Mouse (Mus musculus) lung, embryonic 14.5 days (tissue): Measurements from ENCODE around the gene 4931414P19Rik. TPM values are rescaled to one million over a fixed set of nuclear protein-coding genes. Genes with fewer than 3 reads are reported as not detected.

Experiments used
- ATAC-seq: fragments of 200-750 bp; cut with Nextera tagmentation; 2 replicates; pipeline ENCODE4 v1.8.0; 2017; ENCODE audit warnings: mild to moderate bottlenecking, moderate TSS enrichment, moderate library complexity; ENCODE audit not compliant: insufficient read depth
- DNase-seq: peaks from one replicate; pipeline ENCODE4 v3.0.0-alpha.2; 2015
- H3K27ac ChIP-seq: fragments of 300-500 bp; sonication (generic); 2 replicates; pipeline ENCODE4 v1.5.1; 2014; ENCODE audit warnings: low read depth, mild to moderate bottlenecking, moderate library complexity
- H3K27me3 ChIP-seq: fragments of 300-500 bp; sonication (generic); 2 replicates; pipeline ENCODE4 v1.6.1; 2014; ENCODE audit warnings: low read length, control low read depth; ENCODE audit not compliant: insufficient read depth
- H3K36me3 ChIP-seq: fragments of 300-500 bp; sonication (generic); 2 replicates; pipeline ENCODE4 v1.6.1; 2014; ENCODE audit warnings: control low read depth; ENCODE audit not compliant: insufficient read depth
- H3K4me1 ChIP-seq: fragments of 300-500 bp; sonication (generic); 2 replicates; pipeline ENCODE4 v1.6.1; 2014; ENCODE audit warnings: antibody characterized with exemption, control low read depth; ENCODE audit not compliant: insufficient read depth
- H3K4me2 ChIP-seq: fragments of 300-500 bp; sonication (generic); 2 replicates; pipeline ENCODE4 v1.6.1; 2014; ENCODE audit warnings: mild to moderate bottlenecking
- H3K4me3 ChIP-seq: fragments of 300-500 bp; sonication (generic); 2 replicates; pipeline ENCODE4 v1.5.1; 2014; ENCODE audit warnings: low read depth, low read length
- H3K9ac ChIP-seq: fragments of 300-500 bp; sonication (generic); 2 replicates; pipeline ENCODE4 v1.6.1; 2014
- H3K9me3 ChIP-seq: fragments of 300-500 bp; sonication (generic); 2 replicates; pipeline ENCODE4 v1.6.1; 2016; ENCODE audit warnings: low read depth, low read length, control low read depth
- CTCF ChIP-seq: IDR thresholded peaks from 2 replicates; pipeline ENCODE4 v1.5.1; 2016; ENCODE audit warnings: antibody characterized with exemption, low read depth
- WGBS: fragments of 180-500 bp; shearing (Covaris S2); extraction: QIAGEN DNeasy Blood & Tissue Kit; methylation state at CpG from one replicate; pipeline ENCODE4 v1.1.7; 2014; 5-methylcytosine and 5-hydroxymethylcytosine counted together
- polyA plus RNA-seq: library from polyadenylated mRNA; unstranded; fragments of >200 nt; fragmentation: Nextera tagmentation; extraction: Ambion mirVana; gene quantifications from 2 replicates; pipeline ENCODE4 v1.2.1, GENCODE M21; 2014

4931414P19Rik gene
- polyA plus RNA-seq, 1 experiment from 2014 or later, result 9.4 TPM

DNA sequence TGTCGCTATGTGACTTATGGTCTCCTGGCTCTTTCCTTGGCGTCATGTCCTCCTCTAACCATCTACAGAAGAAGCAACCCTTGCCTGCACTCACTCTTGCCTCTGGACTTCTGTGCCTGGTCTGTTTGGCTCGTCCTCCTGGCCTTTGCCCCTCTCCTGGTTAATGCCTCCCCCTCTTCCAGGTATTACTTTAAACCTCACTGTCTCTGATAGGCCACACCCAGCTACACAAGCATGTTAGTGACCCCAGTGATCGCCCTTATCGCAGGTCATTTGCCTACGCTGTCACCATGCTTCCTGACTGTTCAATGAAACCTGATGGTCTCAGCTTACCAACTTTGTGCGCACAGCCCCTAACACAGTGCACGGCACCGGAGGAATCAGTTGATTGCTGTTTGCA, 23.3 kb downstream of the 4931414P19Rik start:
- 87% methylated on average over 9 of the region's 9 CpGs for WGBS

GRCm38 (mm10) chr14:54579638-54580037, 26.2 kb downstream of the 4931414P19Rik start:
- H3K27ac ChIP-seq, result no peak overlapping the region
- H3K36me3 ChIP-seq, result peaks cover 10% of the 10 kb centered on the region
- DNase-seq (no peak), ATAC-seq (no peak)
- no peaks in the 10 kb centered on the region for H3K9me3 ChIP-seq
- 81% methylated on average over 7 of the region's 7 CpGs for WGBS
- H3K4me1 ChIP-seq, result no peaks in the 10 kb centered on the region; the same call in 1 of the 2 replicates
- H3K4me2 ChIP-seq, result no peak overlapping the region
- no peak overlapping the region for H3K4me3 ChIP-seq
- H3K27me3 ChIP-seq, result no peaks in the 10 kb centered on the region
- H3K9ac ChIP-seq, result no peak overlapping the region
- TF ChIP-seq CTCF, result no peak

More for the DNA sequence above, 23.3 kb downstream of the 4931414P19Rik start:
- no peak overlapping the region for H3K4me2 ChIP-seq
- H3K27me3 ChIP-seq, result no peaks in the 10 kb centered on the region
- H3K4me3 ChIP-seq, result no peak overlapping the region
- peaks cover 20% of the 10 kb centered on the region for H3K36me3 ChIP-seq
- H3K9ac ChIP-seq, result no peak overlapping the region
- ATAC-seq (no peak), DNase-seq (no peak)
- no peaks in the 10 kb centered on the region; the same call in 1 of the 2 replicates for H3K4me1 ChIP-seq
- H3K9me3 ChIP-seq, result no peaks in the 10 kb centered on the region
- TF ChIP-seq CTCF, result no peak
- no peak overlapping the region for H3K27ac ChIP-seq

DNA sequence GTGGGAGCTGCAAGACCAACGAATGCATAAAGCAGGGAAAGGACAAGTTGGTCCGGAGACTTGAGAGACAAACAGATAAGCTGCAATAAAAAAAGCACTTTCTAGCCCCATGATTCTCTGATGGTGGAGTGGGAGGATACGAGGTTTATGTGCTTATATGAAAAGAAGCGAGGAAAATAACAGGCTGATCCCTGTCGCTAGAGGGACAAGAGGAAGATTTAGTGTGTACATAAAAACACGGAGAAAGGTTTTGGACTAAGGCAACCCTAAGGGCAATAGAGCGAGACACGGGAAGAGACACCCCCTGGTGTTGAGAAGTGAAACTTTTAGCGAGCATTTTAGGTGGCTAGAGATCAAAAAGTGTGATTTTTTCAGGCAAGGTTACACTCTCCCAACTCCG, 27.7 kb downstream of the 4931414P19Rik start:
- H3K4me3 ChIP-seq, result peak overlapping the region; percentile 92
- peaks cover 8% of the 10 kb centered on the region for H3K4me1 ChIP-seq
- no peaks in the 10 kb centered on the region for H3K27me3 ChIP-seq
- peak overlapping the region; percentile 95 for H3K27ac ChIP-seq
- 0% methylated on average over 10 of the region's 10 CpGs for WGBS
- H3K9ac ChIP-seq, result peak overlapping the region; percentile 95
- peak overlapping the region; percentile 76 for H3K4me2 ChIP-seq
- DNase-seq, result peak; percentile 85
- peak; percentile 29 for ATAC-seq
- H3K9me3 ChIP-seq, result no peaks in the 10 kb centered on the region
- peaks cover 18% of the 10 kb centered on the region for H3K36me3 ChIP-seq
- TF ChIP-seq CTCF, result peak; percentile 73

DNA sequence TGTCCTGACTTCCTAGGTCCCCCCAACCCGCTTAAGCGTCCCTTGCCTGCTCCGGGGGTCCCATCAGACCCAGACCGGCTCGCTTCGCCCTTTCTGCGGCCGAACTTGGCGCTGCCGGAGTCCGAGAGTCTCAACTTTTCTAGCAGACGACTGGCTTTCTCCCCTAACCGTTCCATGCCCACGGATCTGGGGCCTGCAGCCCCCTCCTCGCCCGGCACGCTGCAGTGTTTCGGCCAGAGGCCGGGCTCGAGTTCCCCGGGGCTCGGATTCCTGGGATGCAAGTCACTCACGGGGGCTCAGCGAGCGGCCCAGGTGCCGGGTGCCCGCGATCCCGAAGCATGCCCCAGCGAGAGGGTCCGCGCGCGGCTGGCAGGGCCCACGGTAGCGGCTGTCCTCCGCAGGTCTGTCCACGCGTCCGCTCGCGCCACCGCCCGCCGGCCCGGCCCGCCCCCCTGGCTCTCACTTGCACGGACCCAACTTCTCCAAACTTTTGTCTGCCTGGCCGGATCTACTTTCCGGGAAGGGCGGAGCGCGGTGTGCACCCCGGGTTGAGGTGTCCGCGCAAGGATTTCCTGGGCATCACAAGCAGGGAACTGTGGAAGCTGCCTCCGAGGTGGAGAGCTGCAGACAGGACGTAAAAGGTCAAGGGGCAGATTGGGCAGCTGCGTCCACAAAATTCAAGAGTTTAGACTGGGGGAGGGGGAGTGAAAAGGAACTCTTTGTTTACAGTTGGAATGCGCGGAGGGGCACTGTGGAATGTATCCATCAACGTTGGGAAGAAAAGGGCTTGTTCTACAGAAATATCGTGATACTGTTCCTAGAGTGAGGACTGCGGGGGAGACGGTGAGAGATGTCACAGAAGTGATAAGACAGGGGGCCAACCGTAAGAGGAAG, 28.5 kb downstream of the 4931414P19Rik start, which contains the start of gene Ajuba:
Gene Ajuba, minus strand, starts transcription at position 470 of the 894 bp plus-strand sequence.
- peaks cover 11% of the 10 kb centered on the region for H3K4me1 ChIP-seq
- under 1% methylated on average over 66 of the region's 66 CpGs for WGBS
- H3K27me3 ChIP-seq, result no peaks in the 10 kb centered on the region
- DNase-seq (peak; percentile 95), ATAC-seq (peak; percentile 77)
- H3K4me2 ChIP-seq, result peak within 1 kb of the TSS; percentile 76
- TF ChIP-seq CTCF, result no peak
- peak within 1 kb of the TSS; percentile 92 for H3K4me3 ChIP-seq
- H3K36me3 ChIP-seq, result peaks cover 18% of the 10 kb centered on the region
- peak within 1 kb of the TSS; percentile 95 for H3K9ac ChIP-seq
- H3K9me3 ChIP-seq, result no peaks in the 10 kb centered on the region
- H3K27ac ChIP-seq, result peak within 1 kb of the TSS; percentile 95

DNA sequence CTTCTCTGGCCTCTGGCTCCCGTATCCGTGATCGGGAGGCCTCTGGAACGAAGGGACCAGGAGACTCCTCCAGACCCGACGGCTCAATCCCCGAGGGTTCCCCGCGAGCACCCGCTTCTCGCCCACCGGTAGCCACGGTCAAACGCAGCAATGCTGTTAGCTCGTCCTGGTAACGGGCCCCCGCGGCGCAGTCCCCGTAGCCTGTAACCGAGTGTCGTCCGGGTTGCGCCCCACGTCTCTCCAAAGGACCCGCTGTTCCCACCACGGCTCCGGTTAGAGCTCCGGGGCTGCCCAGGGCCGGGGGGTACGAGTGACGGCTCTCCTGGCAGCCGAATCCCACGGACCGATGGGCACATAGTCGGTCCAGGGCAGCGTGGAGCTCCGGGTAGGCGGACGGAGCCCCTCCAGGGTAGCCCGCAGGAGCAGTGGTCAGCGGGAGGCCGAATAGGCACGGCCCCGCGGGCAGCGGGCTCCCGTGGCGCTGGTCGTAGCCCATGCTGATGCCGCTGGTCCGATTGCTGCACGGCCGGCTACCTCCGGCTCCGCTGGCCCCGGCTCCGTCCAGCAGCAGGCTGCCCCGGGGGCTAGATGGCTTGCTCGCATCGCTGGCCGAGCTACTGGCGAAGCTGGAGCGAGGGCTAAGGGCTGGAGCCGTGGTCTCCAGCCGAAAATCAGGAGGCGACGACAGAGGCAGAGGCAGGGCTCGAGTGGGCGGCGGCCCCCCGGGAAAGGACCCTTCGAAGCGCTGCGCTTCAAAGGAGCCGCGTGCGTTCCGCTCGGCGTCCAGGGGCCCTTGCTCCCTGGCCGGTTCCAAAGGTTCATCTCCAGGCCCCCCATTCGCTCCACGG, 29.3 kb downstream of the 4931414P19Rik start:
- TF ChIP-seq CTCF, result no peak
- DNase-seq (peak; percentile 54), ATAC-seq (0 out of 2 replicates have a peak, but pooled peaks have one; percentile 0)
- peak overlapping the region; percentile 95 for H3K27ac ChIP-seq
- H3K4me2 ChIP-seq, result peak overlapping the region; percentile 76
- peaks cover 15% of the 10 kb centered on the region for H3K4me1 ChIP-seq
- peak overlapping the region; percentile 95 for H3K9ac ChIP-seq
- no peaks in the 10 kb centered on the region for H3K9me3 ChIP-seq
- under 1% methylated on average over 84 of the region's 84 CpGs for WGBS
- peaks cover 26% of the 10 kb centered on the region for H3K36me3 ChIP-seq
- peak overlapping the region; percentile 92 for H3K4me3 ChIP-seq
- no peaks in the 10 kb centered on the region for H3K27me3 ChIP-seq

GRCm38 (mm10) chr14:54575631-54576030, 30.2 kb downstream of the 4931414P19Rik start:
- Histone ChIP-seq H3K9ac (peak overlapping the region; percentile 95), H3K4me1 (peaks cover 15% of the 10 kb centered on the region), H3K9me3 (no peaks in the 10 kb centered on the region), H3K4me3 (peak overlapping the region; percentile 92), H3K4me2 (peak overlapping the region; percentile 76), H3K27me3 (no peaks in the 10 kb centered on the region), H3K36me3 (peaks cover 34% of the 10 kb centered on the region), H3K27ac (peak overlapping the region; percentile 95)
- WGBS, result under 1% methylated on average over 39 of the region's 39 CpGs
- ATAC-seq, result peak; percentile 25
- peak; percentile 90 for DNase-seq
- TF ChIP-seq CTCF, result no peak
